Mouse (Mus musculus): Measurements from ENCODE around the gene Espl1. TPM values are rescaled to one million over a fixed set of nuclear protein-coding genes. Genes with fewer than 3 reads are reported as not detected.

The Espl1 gene
- polyA plus RNA-seq, 1 experiment = 45.3 TPM

DNA sequence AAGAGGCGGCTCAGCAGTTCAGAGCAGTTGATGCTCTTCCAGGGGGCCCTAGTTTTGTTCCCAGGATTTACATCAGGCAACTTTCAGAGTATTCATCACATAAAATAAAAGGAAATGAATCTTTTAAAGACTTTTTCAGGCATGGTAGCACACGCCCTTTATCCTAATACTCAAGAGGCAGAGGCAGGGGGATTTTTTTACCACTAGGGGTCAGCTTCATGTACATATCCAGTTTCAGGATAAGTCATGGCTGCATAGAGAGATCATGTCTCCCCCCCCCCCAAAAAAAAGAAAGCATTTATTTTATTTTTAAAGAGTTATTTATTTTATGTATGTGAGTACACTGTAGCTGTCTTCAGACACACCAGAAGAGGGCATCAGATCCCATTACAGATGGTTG is 57.9 kb downstream of the Espl1 start:
- H3K4me1 ChIP-seq (ENCODE audit: control insufficient read depth, insufficient read depth, low read length) = peaks cover 33% of the 10 kb centered on the region
- TF ChIP-seq CTCF (IDR thresholded peaks at IDR 0.05; ENCODE audit: control insufficient read depth, insufficient read depth, insufficient replicate concordance, low read depth, low read length) (no peak), POLR2A (IDR thresholded peaks at IDR 0.05; ENCODE audit: control insufficient read depth, low read depth, low read length) (no peak)
- no peak overlapping the region for H3K27ac ChIP-seq (ENCODE audit: control insufficient read depth, insufficient read depth, low read depth, low read length)
- H3K27me3 ChIP-seq (ENCODE audit: control insufficient read depth, insufficient read depth, low read length) = peaks cover 3% of the 10 kb centered on the region; the same call in 1 of the 2 replicates
- H3K36me3 ChIP-seq (ENCODE audit: control insufficient read depth, insufficient read depth, low read length) = no peaks in the 10 kb centered on the region; the same call in 1 of the 2 replicates
- H3K4me3 ChIP-seq (ENCODE audit: control insufficient read depth, low read depth, low read length) = no peak overlapping the region

DNA sequence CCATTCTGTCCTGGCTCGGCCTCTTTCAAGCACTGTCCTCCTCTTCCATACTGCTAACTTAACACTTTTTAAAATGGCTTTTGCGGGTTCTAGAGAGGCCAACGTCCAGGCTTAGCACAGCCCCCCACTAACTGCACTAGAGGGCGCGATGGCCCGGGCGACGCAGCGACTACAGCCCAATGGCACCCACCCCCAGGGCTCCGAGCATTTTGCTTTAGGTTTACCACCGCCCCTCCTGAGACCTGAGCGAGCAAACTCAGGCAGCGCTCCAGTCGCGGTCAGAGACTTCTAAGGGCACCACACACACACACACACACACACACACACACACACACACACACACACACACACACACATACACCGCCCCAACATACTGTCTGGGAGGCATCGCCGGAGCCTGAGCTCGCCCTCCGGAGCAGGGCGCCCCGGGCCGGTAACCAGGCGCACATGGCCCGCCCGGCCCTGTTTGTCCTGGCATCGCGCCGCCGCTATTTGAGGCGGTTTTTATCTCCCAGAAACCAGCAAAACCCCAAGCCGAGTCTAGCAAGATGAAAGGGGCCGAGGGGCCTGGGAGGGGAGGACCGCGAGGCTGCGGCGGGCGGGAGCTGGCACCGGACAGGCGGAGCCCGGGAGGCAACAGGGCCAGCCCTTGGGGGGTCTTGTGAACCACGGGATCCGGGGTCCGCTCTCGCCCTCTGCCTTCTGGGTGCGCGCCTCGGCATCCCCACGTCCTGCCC is 59.2 kb downstream of the Espl1 start:
- Histone ChIP-seq H3K4me1 (ENCODE audit: control insufficient read depth, insufficient read depth, low read length) (peaks cover 29% of the 10 kb centered on the region), H3K36me3 (ENCODE audit: control insufficient read depth, insufficient read depth, low read length) (no peaks in the 10 kb centered on the region; the same call in 1 of the 2 replicates), H3K27ac (ENCODE audit: control insufficient read depth, insufficient read depth, low read depth, low read length) (peak overlapping the region; percentile 52; the same call in 1 of the 2 replicates), H3K27me3 (ENCODE audit: control insufficient read depth, insufficient read depth, low read length) (peaks cover 3% of the 10 kb centered on the region; the same call in 1 of the 2 replicates), H3K4me3 (ENCODE audit: control insufficient read depth, low read depth, low read length) (peak overlapping the region; percentile 72)
- TF ChIP-seq CTCF (IDR thresholded peaks at IDR 0.05; ENCODE audit: control insufficient read depth, insufficient read depth, insufficient replicate concordance, low read depth, low read length) = no peak
- 0 out of 2 replicates have a peak, but pooled peaks have one; percentile 13 for TF ChIP-seq POLR2A (IDR thresholded peaks at IDR 0.05; ENCODE audit: control insufficient read depth, low read depth, low read length)

DNA sequence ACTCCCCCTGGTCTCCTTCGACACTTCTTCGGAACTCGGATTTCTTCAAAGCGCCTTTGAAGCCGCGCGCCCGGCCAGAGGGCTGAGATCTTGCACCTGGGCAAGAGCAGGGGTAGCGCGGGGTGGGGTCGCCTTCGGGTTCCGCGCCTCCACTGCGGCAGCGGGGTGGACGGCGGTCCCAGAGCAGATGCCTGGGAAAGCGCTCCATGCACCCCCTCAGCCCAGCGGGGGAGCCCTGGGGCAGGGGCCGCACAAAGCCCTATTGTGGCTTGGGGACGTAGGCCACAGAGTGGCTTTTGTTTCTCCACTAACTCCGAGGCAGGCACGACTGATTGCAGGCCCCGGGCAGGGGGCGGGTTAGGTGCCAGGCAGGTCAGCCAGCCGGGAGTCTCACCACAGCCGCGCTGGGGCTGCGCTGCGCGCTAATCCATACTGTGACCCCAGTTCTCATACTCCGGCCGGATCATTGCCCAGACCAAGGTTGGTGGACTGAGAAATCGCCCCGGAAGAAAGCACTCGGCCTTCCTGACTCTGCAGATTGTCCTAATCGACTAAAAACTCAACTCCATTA is 59.9 kb downstream of the Espl1 start:
- peaks cover 29% of the 10 kb centered on the region for H3K4me1 ChIP-seq (ENCODE audit: control insufficient read depth, insufficient read depth, low read length)
- no peak overlapping the region for H3K27ac ChIP-seq (ENCODE audit: control insufficient read depth, insufficient read depth, low read depth, low read length)
- TF ChIP-seq CTCF (IDR thresholded peaks at IDR 0.05; ENCODE audit: control insufficient read depth, insufficient read depth, insufficient replicate concordance, low read depth, low read length) (no peak), POLR2A (IDR thresholded peaks at IDR 0.05; ENCODE audit: control insufficient read depth, low read depth, low read length) (no peak)

DNA sequence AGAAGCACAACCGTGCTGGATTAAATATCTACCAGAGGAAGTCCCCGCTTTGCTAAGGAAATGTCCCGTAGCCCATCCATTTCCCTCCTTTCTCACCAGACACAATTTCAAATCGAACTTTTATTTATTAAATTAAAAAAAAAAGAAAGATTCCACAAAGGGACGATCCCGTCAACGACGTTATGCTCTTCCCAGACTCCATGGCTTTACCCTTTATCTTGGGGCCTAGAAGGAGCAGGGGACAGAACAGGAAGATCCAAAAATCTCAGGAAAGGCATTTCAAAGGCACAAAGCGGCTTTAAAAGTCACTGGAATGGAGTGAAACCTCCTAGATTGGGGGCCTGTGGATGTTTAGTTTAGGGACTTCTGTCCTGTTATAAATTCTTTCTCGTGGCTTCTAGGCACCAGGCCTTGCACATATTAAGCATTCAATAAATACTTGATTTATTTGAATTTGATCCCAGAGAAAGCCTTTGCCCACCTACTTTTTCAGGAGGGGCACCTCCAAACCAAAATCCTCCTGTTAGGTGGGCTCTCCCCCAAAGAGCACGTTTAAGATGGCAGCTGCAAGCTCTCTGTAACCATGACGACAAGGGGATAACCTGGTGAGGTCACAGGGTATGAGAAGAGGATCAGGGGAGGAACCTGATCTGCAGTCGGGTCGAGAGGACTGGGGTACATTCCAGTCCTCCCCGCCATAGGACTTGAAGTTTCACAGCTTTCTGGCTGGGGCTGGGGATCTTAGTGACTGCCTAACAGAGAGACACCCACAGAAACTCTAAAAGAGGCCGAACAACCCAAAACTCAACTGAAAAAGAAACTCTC is 60.6 kb downstream of the Espl1 start:
- no peak for TF ChIP-seq CTCF (IDR thresholded peaks at IDR 0.05; ENCODE audit: control insufficient read depth, insufficient read depth, insufficient replicate concordance, low read depth, low read length)
- no peak for TF ChIP-seq POLR2A (IDR thresholded peaks at IDR 0.05; ENCODE audit: control insufficient read depth, low read depth, low read length)
- Histone ChIP-seq H3K4me1 (ENCODE audit: control insufficient read depth, insufficient read depth, low read length) (peaks cover 27% of the 10 kb centered on the region), H3K27ac (ENCODE audit: control insufficient read depth, insufficient read depth, low read depth, low read length) (no peak overlapping the region), H3K4me3 (ENCODE audit: control insufficient read depth, low read depth, low read length) (peak overlapping the region; percentile 72), H3K27me3 (ENCODE audit: control insufficient read depth, insufficient read depth, low read length) (peaks cover 3% of the 10 kb centered on the region; the same call in 1 of the 2 replicates), H3K36me3 (ENCODE audit: control insufficient read depth, insufficient read depth, low read length) (no peaks in the 10 kb centered on the region; the same call in 1 of the 2 replicates)

More for the DNA sequence above, 59.9 kb downstream of the Espl1 start:
- H3K4me3 ChIP-seq (ENCODE audit: control insufficient read depth, low read depth, low read length) = peak overlapping the region; percentile 72
- H3K27me3 ChIP-seq (ENCODE audit: control insufficient read depth, insufficient read depth, low read length) = peaks cover 3% of the 10 kb centered on the region; the same call in 1 of the 2 replicates
- H3K36me3 ChIP-seq (ENCODE audit: control insufficient read depth, insufficient read depth, low read length) = no peaks in the 10 kb centered on the region; the same call in 1 of the 2 replicates

DNA sequence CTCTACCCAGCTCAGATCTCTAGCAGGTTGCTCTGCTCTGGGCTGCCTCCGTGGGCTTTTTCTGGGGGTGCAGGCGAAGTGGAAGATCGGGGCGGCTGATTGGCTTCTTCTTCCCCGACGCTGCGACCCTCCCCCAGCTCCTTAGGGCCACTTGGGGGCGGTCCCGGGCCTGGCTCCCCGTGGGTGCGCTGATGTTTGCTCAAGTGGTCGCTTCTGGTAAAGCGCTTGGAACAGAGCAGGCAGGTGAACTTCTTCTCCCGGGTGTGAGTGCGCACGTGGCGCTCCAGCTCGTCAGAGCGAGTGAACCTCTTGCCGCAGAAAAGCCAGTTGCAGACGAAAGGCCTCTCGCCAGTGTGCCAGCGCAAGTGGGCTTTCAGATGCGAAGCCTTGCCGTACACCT is 62.1 kb downstream of the Espl1 start:
- H3K36me3 ChIP-seq (ENCODE audit: control insufficient read depth, insufficient read depth, low read length) = no peaks in the 10 kb centered on the region; the same call in 1 of the 2 replicates
- H3K27ac ChIP-seq (ENCODE audit: control insufficient read depth, insufficient read depth, low read depth, low read length) = no peak overlapping the region
- TF ChIP-seq CTCF (IDR thresholded peaks at IDR 0.05; ENCODE audit: control insufficient read depth, insufficient read depth, insufficient replicate concordance, low read depth, low read length) (no peak), POLR2A (IDR thresholded peaks at IDR 0.05; ENCODE audit: control insufficient read depth, low read depth, low read length) (no peak)
- H3K4me3 ChIP-seq (ENCODE audit: control insufficient read depth, low read depth, low read length) = peak overlapping the region; percentile 51
- H3K4me1 ChIP-seq (ENCODE audit: control insufficient read depth, insufficient read depth, low read length) = peaks cover 27% of the 10 kb centered on the region
- H3K27me3 ChIP-seq (ENCODE audit: control insufficient read depth, insufficient read depth, low read length) = peaks cover 3% of the 10 kb centered on the region; the same call in 1 of the 2 replicates

DNA sequence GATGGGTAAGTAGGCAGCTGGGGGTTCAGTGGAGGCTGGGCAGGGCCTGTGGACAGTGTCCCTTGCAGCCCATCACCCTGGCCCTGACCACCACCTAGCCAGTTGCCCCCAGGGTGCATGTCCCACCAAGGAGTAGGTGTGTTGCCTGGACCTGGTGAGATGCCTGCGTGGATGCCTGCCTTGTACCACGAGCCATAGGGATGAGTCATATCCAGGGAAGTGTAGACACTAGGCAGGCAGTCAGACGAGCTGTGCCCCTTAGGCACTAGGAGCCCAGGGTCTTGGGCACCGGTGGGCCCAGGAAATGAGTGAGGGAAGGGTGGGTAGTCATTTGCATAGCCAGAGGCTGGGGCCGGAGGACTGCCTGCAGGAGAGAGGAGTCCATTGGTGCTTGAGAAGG is 62.8 kb downstream of the Espl1 start:
- H3K27ac ChIP-seq (ENCODE audit: control insufficient read depth, insufficient read depth, low read depth, low read length) = no peak overlapping the region
- peaks cover 3% of the 10 kb centered on the region; the same call in 1 of the 2 replicates for H3K27me3 ChIP-seq (ENCODE audit: control insufficient read depth, insufficient read depth, low read length)

More for the DNA sequence above, 62.8 kb downstream of the Espl1 start:
- Histone ChIP-seq H3K4me3 (ENCODE audit: control insufficient read depth, low read depth, low read length) (no peak overlapping the region), H3K36me3 (ENCODE audit: control insufficient read depth, insufficient read depth, low read length) (no peaks in the 10 kb centered on the region; the same call in 1 of the 2 replicates), H3K4me1 (ENCODE audit: control insufficient read depth, insufficient read depth, low read length) (peaks cover 27% of the 10 kb centered on the region)
- TF ChIP-seq POLR2A (IDR thresholded peaks at IDR 0.05; ENCODE audit: control insufficient read depth, low read depth, low read length) (no peak), CTCF (IDR thresholded peaks at IDR 0.05; ENCODE audit: control insufficient read depth, insufficient read depth, insufficient replicate concordance, low read depth, low read length) (no peak)

All from testis, adult 2 months (tissue).